Mouse (Mus musculus): ENCODE data around the gene Hist1h4i. TPM values are rescaled to one million over a fixed set of nuclear protein-coding genes. Genes with fewer than 3 reads are reported as not detected.
"Not testable (repeated sequence)": the region's sequence is repeated elsewhere in the genome, so short reads cannot be mapped to it uniquely, and the experiment has no call there.

Hist1h4i gene
- polyA plus RNA-seq (2014; fragmentation: Nextera tagmentation; extraction: Ambion mirVana), result 43.8 and 43.9 TPM in 2 replicates

DNA sequence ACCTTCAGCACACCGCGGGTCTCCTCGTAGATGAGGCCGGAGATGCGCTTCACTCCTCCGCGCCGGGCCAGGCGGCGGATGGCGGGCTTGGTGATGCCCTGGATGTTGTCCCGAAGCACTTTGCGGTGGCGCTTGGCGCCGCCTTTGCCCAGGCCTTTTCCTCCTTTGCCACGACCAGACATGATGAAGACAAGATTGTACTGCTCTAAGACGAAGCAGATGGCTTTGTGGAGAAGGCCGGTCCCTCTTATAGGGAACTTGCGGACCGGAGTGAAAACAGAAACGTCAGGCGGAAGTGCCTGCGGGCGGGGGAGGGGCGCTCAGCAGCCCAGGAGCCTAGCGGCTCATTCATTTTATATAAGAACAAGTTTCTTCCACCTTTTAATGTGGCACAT is at the start of gene Hist1h4i:
TSS of gene Hist1h4i (minus strand) at position 221 of the 395 bp plus-strand sequence.
- 0% methylated on average over 23 of the region's 27 CpGs for WGBS
- H3K4me1 ChIP-seq (ENCODE audit: control insufficient read depth, insufficient read depth, low read length), result peaks cover 11% of the 10 kb centered on the region
- H3K4me3 ChIP-seq (ENCODE audit: low read depth, low read length), result peak within 1 kb of the TSS; percentile 37
- H3K36me3 ChIP-seq (ENCODE audit: control insufficient read depth, insufficient read depth, low read length); H3K27me3 ChIP-seq (ENCODE audit: control insufficient read depth, insufficient read depth, low read length); H3K9me3 ChIP-seq (ENCODE audit: control insufficient read depth, low read length): not testable (repeated sequence)
- peak within 1 kb of the TSS; percentile 63 for H3K9ac ChIP-seq (ENCODE audit: low read length)
- peak within 1 kb of the TSS; percentile 88 for H3K27ac ChIP-seq (ENCODE audit: low read depth, low read length)
- peak; percentile 61 for ATAC-seq (ENCODE audit: low FRiP score)
- H3K4me2 ChIP-seq, result peak within 1 kb of the TSS; percentile 66
- DNase-seq (ENCODE audit: low spot score, missing footprints), result peak; percentile 100

DNA sequence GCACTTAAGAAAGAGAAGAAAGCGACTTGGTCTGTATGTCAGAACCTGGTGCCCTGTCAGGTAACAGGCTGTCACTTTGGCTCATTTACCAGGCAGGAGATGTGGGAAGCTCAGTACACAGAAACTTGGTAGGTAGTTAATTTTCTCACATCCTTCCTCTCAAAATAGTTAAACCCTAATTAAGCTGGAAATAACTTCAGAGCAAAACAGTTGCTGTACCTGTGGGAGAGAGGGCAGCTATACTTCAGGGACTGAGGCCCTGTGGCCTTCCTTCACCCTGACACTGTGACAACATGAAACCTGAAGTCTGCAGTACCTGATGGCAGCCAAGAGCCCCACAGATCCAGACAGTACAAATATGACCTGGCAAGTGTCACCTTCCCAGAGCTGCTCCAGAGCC is 43.0 kb upstream of the Hist1h4i start, which contains the start of gene Vmn1r188:
TSS of gene Vmn1r188 (plus strand) at position 301 of the 400 bp plus-strand sequence.
- H3K4me3 ChIP-seq (ENCODE audit: low read depth, low read length); H3K36me3 ChIP-seq (ENCODE audit: control insufficient read depth, insufficient read depth, low read length); H3K4me1 ChIP-seq (ENCODE audit: control insufficient read depth, insufficient read depth, low read length); DNase-seq (ENCODE audit: low spot score, missing footprints); H3K9me3 ChIP-seq (ENCODE audit: control insufficient read depth, low read length); H3K4me2 ChIP-seq; H3K27me3 ChIP-seq (ENCODE audit: control insufficient read depth, insufficient read depth, low read length); ATAC-seq (ENCODE audit: low FRiP score); H3K27ac ChIP-seq (ENCODE audit: low read depth, low read length); H3K9ac ChIP-seq (ENCODE audit: low read length): not testable (repeated sequence)
- WGBS, result 96% methylated on average over 1 of the region's 1 CpGs

DNA sequence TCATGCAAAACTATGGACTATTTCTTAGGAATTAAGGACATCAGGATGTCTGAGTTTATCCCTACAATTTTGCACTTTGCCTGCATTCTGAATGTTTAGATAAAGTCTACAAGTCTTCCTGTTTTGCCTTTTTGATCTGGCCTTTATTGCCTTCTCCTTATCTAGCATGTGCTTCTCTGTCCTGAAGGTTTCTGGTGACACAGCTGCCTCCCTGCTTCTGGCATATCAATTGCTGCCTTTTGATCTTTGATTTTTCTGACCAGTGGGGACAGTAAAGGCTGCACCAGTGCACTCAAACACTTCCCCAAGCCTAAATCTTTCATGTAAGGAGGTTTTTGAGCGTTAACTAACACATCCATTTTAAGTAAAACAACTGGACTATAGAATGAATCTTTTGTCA is 22.3 kb upstream of the Hist1h4i start:
- Histone ChIP-seq H3K4me3 (ENCODE audit: low read depth, low read length) (no peak overlapping the region), H3K4me1 (ENCODE audit: control insufficient read depth, insufficient read depth, low read length) (no peaks in the 10 kb centered on the region), H3K27ac (ENCODE audit: low read depth, low read length) (no peak overlapping the region), H3K36me3 (ENCODE audit: control insufficient read depth, insufficient read depth, low read length) (no peaks in the 10 kb centered on the region), H3K27me3 (ENCODE audit: control insufficient read depth, insufficient read depth, low read length) (no peaks in the 10 kb centered on the region), H3K9ac (ENCODE audit: low read length) (no peak overlapping the region), H3K9me3 (ENCODE audit: control insufficient read depth, low read length) (no peaks in the 10 kb centered on the region), H3K4me2 (no peak overlapping the region)
- DNase-seq (ENCODE audit: low spot score, missing footprints) (no peak), ATAC-seq (ENCODE audit: low FRiP score) (no peak)
- 77% methylated on average over 1 of the region's 1 CpGs for WGBS

DNA sequence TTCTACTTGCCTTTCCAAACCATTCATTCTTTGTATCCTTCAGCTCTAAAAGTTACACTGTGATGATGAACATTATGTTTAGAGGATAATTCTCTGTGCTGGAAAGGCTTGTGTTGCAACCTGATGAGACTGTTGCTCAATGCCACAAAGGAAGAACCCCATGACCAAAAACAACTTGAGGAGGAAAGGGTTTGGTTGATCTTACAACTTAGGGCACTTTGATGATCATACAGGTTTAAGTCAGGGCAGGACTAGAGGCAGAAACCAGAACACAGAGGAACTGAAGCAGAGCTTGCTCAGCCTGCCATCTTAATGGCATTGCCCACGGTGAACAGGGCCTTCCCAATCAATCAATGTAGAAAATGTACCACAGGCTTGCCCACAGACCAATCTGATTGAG is 20.3 kb upstream of the Hist1h4i start:
- Histone ChIP-seq H3K9me3 (ENCODE audit: control insufficient read depth, low read length) (no peaks in the 10 kb centered on the region), H3K27ac (ENCODE audit: low read depth, low read length) (no peak overlapping the region), H3K4me1 (ENCODE audit: control insufficient read depth, insufficient read depth, low read length) (no peaks in the 10 kb centered on the region), H3K9ac (ENCODE audit: low read length) (no peak overlapping the region), H3K36me3 (ENCODE audit: control insufficient read depth, insufficient read depth, low read length) (no peaks in the 10 kb centered on the region), H3K4me2 (no peak overlapping the region), H3K4me3 (ENCODE audit: low read depth, low read length) (no peak overlapping the region), H3K27me3 (ENCODE audit: control insufficient read depth, insufficient read depth, low read length) (no peaks in the 10 kb centered on the region)
- DNase-seq (ENCODE audit: low spot score, missing footprints), result no peak
- WGBS, result 84% methylated on average over 1 of the region's 1 CpGs
- no peak for ATAC-seq (ENCODE audit: low FRiP score)

DNA sequence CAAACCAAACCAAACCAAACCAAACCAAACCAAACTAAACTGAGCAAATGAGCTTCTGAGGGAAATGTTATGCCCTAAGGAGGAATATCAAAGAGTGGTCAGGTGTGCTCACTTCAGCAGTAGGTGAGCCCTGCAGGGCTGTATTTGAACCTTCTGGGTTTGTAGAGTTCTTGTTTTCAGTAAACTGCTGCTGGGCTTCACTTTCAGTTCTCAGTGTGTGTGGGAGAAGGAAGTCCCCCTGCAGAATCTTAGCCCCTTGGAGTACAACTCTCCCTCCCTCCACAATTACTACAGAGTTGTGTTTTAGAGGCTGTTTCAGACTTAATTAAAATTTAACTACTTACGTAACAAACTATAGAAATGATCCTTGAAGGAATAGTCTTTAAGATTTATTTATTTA is 12.6 kb upstream of the Hist1h4i start:
- DNase-seq (ENCODE audit: low spot score, missing footprints) (peak; percentile 12), ATAC-seq (ENCODE audit: low FRiP score) (no peak)
- Histone ChIP-seq H3K36me3 (ENCODE audit: control insufficient read depth, insufficient read depth, low read length) (no peaks in the 10 kb centered on the region), H3K9ac (ENCODE audit: low read length) (no peak overlapping the region), H3K27ac (ENCODE audit: low read depth, low read length) (no peak overlapping the region), H3K9me3 (ENCODE audit: control insufficient read depth, low read length) (no peaks in the 10 kb centered on the region), H3K4me1 (ENCODE audit: control insufficient read depth, insufficient read depth, low read length) (0 out of 2 replicates have a peak, but pooled peaks cover 3% of the 10 kb centered on the region), H3K4me2 (no peak overlapping the region), H3K27me3 (ENCODE audit: control insufficient read depth, insufficient read depth, low read length) (no peaks in the 10 kb centered on the region), H3K4me3 (ENCODE audit: low read depth, low read length) (no peak overlapping the region)
- 91% methylated on average over 1 of the region's 1 CpGs for WGBS

DNA sequence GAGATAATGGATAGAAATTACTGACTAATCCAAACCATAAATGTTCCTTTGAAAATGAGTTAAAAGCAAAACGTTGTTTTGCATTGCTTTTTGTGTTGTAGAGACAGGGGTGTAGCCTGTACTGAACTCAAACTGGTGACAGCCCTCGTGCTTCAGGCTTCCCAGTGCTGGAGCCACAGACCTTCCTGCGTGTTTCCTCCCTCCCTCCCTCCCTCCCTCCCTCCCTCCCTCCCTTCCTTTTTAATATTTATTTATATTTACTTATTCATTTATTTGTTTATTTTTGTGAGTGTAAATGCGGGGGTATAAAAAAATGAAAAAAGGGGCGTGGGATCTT is 10.3 kb upstream of the Hist1h4i start:
- Histone ChIP-seq H3K36me3 (ENCODE audit: control insufficient read depth, insufficient read depth, low read length) (no peaks in the 10 kb centered on the region), H3K4me1 (ENCODE audit: control insufficient read depth, insufficient read depth, low read length) (0 out of 2 replicates have a peak, but pooled peaks cover 3% of the 10 kb centered on the region), H3K27ac (ENCODE audit: low read depth, low read length) (peak overlapping the region; percentile 69; the same call in 1 of the 2 replicates), H3K9me3 (ENCODE audit: control insufficient read depth, low read length) (no peaks in the 10 kb centered on the region), H3K4me3 (ENCODE audit: low read depth, low read length) (peak overlapping the region; percentile 44), H3K9ac (ENCODE audit: low read length) (peak overlapping the region; percentile 61), H3K27me3 (ENCODE audit: control insufficient read depth, insufficient read depth, low read length) (no peaks in the 10 kb centered on the region), H3K4me2 (peak overlapping the region; percentile 52)
- DNase-seq (ENCODE audit: low spot score, missing footprints), result no peak
- no peak for ATAC-seq (ENCODE audit: low FRiP score)
- WGBS, result 12% methylated on average over 5 of the region's 5 CpGs

DNA sequence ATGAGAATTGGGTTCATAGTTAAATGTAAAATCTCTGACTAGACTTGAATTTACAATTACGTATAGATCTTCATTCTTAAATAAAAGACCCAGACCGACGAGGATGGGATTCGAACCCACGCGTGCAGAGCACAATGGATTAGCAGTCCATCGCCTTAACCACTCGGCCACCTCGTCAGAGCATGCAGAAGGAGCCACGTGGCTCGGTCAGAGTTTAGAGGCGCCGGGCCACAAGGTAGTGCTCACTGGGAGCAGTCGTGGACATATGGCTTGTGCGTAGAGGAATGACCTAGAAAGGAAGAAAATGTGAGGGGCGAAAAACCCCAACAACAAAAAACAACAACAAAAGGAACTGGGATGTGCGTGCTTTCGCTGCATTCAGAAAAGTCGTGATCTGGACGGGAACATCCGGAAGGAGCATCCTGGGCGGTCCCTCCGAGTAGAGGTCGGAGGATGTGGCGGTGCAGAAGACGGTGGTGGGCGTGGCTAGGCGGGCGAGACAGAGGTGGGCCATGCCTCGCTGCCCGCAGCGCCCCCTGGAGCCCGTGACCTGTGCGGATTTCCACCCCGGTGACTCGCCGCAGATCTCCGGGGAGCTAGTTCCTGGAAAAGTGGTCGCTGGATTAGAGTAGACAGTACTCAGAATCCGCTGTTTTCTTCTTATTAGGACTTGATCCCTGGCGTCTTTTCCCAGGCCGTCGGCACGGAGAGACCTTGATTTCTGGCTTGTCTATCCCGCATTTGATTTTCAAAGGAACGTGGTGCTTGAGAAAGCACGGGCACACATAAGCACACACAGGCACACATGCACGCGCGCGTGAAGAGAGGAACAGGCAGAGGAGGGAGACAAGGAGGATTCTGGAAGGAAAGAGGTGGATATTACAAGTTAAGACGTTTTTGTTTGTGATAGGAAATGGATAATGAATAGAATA is 9.7 kb upstream of the Hist1h4i start:
- peak overlapping the region; percentile 69 for H3K27ac ChIP-seq (ENCODE audit: low read depth, low read length)
- H3K9ac ChIP-seq (ENCODE audit: low read length), result peak overlapping the region; percentile 61
- H3K9me3 ChIP-seq (ENCODE audit: control insufficient read depth, low read length), result no peaks in the 10 kb centered on the region
- no peaks in the 10 kb centered on the region for H3K36me3 ChIP-seq (ENCODE audit: control insufficient read depth, insufficient read depth, low read length)
- H3K4me2 ChIP-seq, result peak overlapping the region; percentile 52
- peak; percentile 96 for ATAC-seq (ENCODE audit: low FRiP score)
- peak overlapping the region; percentile 44 for H3K4me3 ChIP-seq (ENCODE audit: low read depth, low read length)
- H3K27me3 ChIP-seq (ENCODE audit: control insufficient read depth, insufficient read depth, low read length), result no peaks in the 10 kb centered on the region
- WGBS, result under 1% methylated on average over 52 of the region's 52 CpGs
- H3K4me1 ChIP-seq (ENCODE audit: control insufficient read depth, insufficient read depth, low read length), result 0 out of 2 replicates have a peak, but pooled peaks cover 3% of the 10 kb centered on the region
- peak; percentile 99 for DNase-seq (ENCODE audit: low spot score, missing footprints)

DNA sequence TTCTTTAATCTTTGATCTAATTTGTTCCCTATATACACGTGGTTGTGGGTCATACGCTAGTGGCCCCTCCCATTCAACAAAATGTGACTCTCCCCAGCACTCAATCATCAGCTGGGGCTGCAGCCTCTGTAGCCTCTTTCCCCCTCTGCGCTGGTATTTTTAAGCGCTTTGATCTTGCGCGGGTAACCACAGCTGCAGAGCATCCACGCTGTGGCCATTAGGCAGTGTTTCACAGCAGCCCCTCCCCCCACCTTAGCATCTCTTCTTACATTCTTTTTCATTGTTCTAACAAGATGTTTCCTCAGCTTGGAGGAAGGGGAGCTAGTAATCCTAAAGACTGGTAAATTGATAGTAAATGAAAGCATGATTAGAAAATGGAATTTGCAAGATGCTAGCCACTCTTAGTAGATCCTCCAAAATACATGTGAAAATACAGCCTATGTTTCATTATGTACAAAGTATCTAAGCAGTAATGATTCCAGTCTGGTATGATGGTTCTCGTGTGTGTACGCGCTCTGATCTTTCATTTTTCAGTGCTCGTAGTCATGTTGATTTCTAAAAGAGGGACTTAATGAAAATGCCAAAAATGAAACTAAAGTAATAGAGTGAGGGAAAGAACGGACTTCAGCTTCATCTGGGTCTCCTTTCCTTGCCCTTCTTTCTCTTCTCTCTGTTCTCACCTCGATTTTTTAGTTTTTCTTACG is 8.7 kb upstream of the Hist1h4i start:
- Histone ChIP-seq H3K36me3 (ENCODE audit: control insufficient read depth, insufficient read depth, low read length) (no peaks in the 10 kb centered on the region), H3K4me1 (ENCODE audit: control insufficient read depth, insufficient read depth, low read length) (0 out of 2 replicates have a peak, but pooled peaks cover 3% of the 10 kb centered on the region), H3K9ac (ENCODE audit: low read length) (peak overlapping the region; percentile 10; the same call in 1 of the 2 replicates), H3K27ac (ENCODE audit: low read depth, low read length) (peak overlapping the region; percentile 52), H3K4me3 (ENCODE audit: low read depth, low read length) (peak overlapping the region; percentile 44), H3K4me2 (peak overlapping the region; percentile 52), H3K27me3 (ENCODE audit: control insufficient read depth, insufficient read depth, low read length) (no peaks in the 10 kb centered on the region), H3K9me3 (ENCODE audit: control insufficient read depth, low read length) (no peaks in the 10 kb centered on the region)
- peak; percentile 63 for ATAC-seq (ENCODE audit: low FRiP score)
- 1% methylated on average over 14 of the region's 14 CpGs for WGBS
- peak; percentile 97 for DNase-seq (ENCODE audit: low spot score, missing footprints)

DNA sequence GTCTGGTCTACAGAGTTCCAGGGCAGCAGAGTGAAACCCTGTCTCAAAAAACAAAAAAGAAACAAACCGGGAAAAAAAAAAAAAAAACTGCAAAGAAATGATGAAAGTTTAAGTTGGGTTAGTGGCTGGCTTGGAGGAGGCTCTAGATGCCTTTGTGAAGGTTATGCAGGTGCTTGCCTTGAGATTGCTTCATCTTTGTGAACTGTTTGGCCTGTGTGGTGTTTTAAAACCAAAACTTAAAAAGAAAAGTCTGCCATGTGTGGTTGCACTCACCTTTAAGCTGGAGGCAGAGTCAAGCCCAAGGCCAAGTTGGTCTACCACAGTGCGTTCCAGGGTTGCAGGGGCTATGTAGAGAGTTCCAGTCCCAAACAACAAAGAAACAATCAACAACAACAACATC is 7.9 kb upstream of the Hist1h4i start:
- Histone ChIP-seq H3K4me3 (ENCODE audit: low read depth, low read length) (no peak overlapping the region), H3K9me3 (ENCODE audit: control insufficient read depth, low read length) (no peaks in the 10 kb centered on the region), H3K9ac (ENCODE audit: low read length) (no peak overlapping the region), H3K27me3 (ENCODE audit: control insufficient read depth, insufficient read depth, low read length) (no peaks in the 10 kb centered on the region), H3K36me3 (ENCODE audit: control insufficient read depth, insufficient read depth, low read length) (no peaks in the 10 kb centered on the region), H3K27ac (ENCODE audit: low read depth, low read length) (no peak overlapping the region), H3K4me1 (ENCODE audit: control insufficient read depth, insufficient read depth, low read length) (0 out of 2 replicates have a peak, but pooled peaks cover 3% of the 10 kb centered on the region), H3K4me2 (no peak overlapping the region)
- DNase-seq (ENCODE audit: low spot score, missing footprints), result peak; percentile 72
- 69% methylated on average over 2 of the region's 2 CpGs for WGBS
- ATAC-seq (ENCODE audit: low FRiP score), result no peak
